Mouse (Mus musculus): ENCODE measurements around the gene Tssk6. TPM values are rescaled to one million over a fixed set of nuclear protein-coding genes. Genes with fewer than 3 reads are reported as not detected.

Gene Tssk6
- polyA plus RNA-seq (2017; shearing (Covaris generic)): 1.3 TPM

GRCm38 (mm10) chr8:69902163-69903062 is at the start of gene Tssk6, which contains the start of the genes Ndufa13 and Yjefn3:
TSS of gene Tssk6 (plus strand) at chr8:69902184.
TSS of gene Ndufa13 (minus strand) at chr8:69902558.
TSS of gene Yjefn3 (minus strand) at chr8:69902712.

GRCm38 (mm10) chr8:69887289-69888243 is 14.4 kb upstream of the Tssk6 start, which contains the start of gene Cilp2:
TSS of gene Cilp2 (minus strand) at chr8:69887687.

Other genes with a start within 250 kb of the Tssk6 start
- gene Zfp964, start 247.7 kb upstream of the Tssk6 start, polyA plus RNA-seq (2017; shearing (Covaris generic)): 0.16 TPM
- gene Zfp869, start 191.5 kb upstream of the Tssk6 start, polyA plus RNA-seq (2017; shearing (Covaris generic)): 104 TPM
- gene Zfp963, start 152.2 kb upstream of the Tssk6 start, polyA plus RNA-seq (2017; shearing (Covaris generic)): 7.9 TPM
- 1.2 TPM for gene Gm20422, start 127.3 kb upstream of the Tssk6 start, polyA plus RNA-seq (2017; shearing (Covaris generic))
- gene Atp13a1, start 111.0 kb upstream of the Tssk6 start, polyA plus RNA-seq (2017; shearing (Covaris generic)): 109 TPM
- gene Zfp866, start 111.0 kb upstream of the Tssk6 start, polyA plus RNA-seq (2017; shearing (Covaris generic)): 30.1 TPM
- 168 TPM for gene Gmip, start 93.5 kb upstream of the Tssk6 start, polyA plus RNA-seq (2017; shearing (Covaris generic))
- gene Lpar2, start 79.8 kb upstream of the Tssk6 start, polyA plus RNA-seq (2017; shearing (Covaris generic)): 0.06 TPM
- gene Pbx4, start 69.7 kb upstream of the Tssk6 start, polyA plus RNA-seq (2017; shearing (Covaris generic)): 7.5 TPM
- not detected for gene Cilp2, start 14.5 kb upstream of the Tssk6 start, polyA plus RNA-seq (2017; shearing (Covaris generic))
- 80.1 TPM for gene Ndufa13, start 374 bp downstream of the Tssk6 start, polyA plus RNA-seq (2017; shearing (Covaris generic))
- 1.7 TPM for gene Yjefn3, start 528 bp downstream of the Tssk6 start, polyA plus RNA-seq (2017; shearing (Covaris generic))
- gene Gatad2a, start 94.2 kb downstream of the Tssk6 start, polyA plus RNA-seq (2017; shearing (Covaris generic)): 116 TPM
- 143 TPM for gene Mau2, start 140.6 kb downstream of the Tssk6 start, polyA plus RNA-seq (2017; shearing (Covaris generic))
- gene Sugp1, start 140.6 kb downstream of the Tssk6 start, polyA plus RNA-seq (2017; shearing (Covaris generic)): 52.6 TPM
- gene Tm6sf2, start 170.7 kb downstream of the Tssk6 start, polyA plus RNA-seq (2017; shearing (Covaris generic)): not detected
- not detected for gene Hapln4, start 181.3 kb downstream of the Tssk6 start, polyA plus RNA-seq (2017; shearing (Covaris generic))
- not detected for gene Ncan, start 218.7 kb downstream of the Tssk6 start, polyA plus RNA-seq (2017; shearing (Covaris generic))
- 48.4 TPM for gene Nr2c2ap, start 229.1 kb downstream of the Tssk6 start, polyA plus RNA-seq (2017; shearing (Covaris generic))
- 21.7 TPM for gene Rfxank, start 237.0 kb downstream of the Tssk6 start, polyA plus RNA-seq (2017; shearing (Covaris generic))
- 36.2 TPM for gene Borcs8, start 237.3 kb downstream of the Tssk6 start, polyA plus RNA-seq (2017; shearing (Covaris generic))
- 0.97 TPM for gene Mef2b, start 237.5 kb downstream of the Tssk6 start, polyA plus RNA-seq (2017; shearing (Covaris generic))